Mouse (Mus musculus) bone marrow, adult 2 months (tissue): Measurements from ENCODE around the gene Vstm2b.

Experiments
- CTCF ChIP-seq: fragments of 200-500 bp; IDR thresholded peaks from 2 replicates; pipeline ENCODE4 v1.5.1; 2011; ENCODE audit warnings: low read length, control low read depth; ENCODE audit not compliant: control insufficient read depth, insufficient read depth
- POLR2A ChIP-seq: fragments of 200-500 bp; IDR thresholded peaks from 2 replicates; pipeline ENCODE4 v1.6.1; 2011; ENCODE audit warnings: low read depth, mild to moderate bottlenecking, control low read depth, low read length, borderline replicate concordance; ENCODE audit not compliant: control insufficient read depth

GRCm38 (mm10) chr7:40936617-40937212 is 38.6 kb downstream of the Vstm2b start:
- no peak for TF ChIP-seq CTCF
- TF ChIP-seq POLR2A: no peak
